Mouse (Mus musculus): ENCODE results near the gene Bcas2. TPM values are rescaled to one million over a fixed set of nuclear protein-coding genes. Genes with fewer than 3 reads are reported as not detected.
A peak's percentile ranks its signal among the peaks of the same experiment; 100 is the strongest.
"Not testable (repeated sequence)": the region's sequence is repeated elsewhere in the genome, so short reads cannot be mapped to it uniquely, and the experiment has no call there.

Gene Bcas2
- polyA plus RNA-seq, 1 experiment from 2014 or later = 247 TPM

DNA sequence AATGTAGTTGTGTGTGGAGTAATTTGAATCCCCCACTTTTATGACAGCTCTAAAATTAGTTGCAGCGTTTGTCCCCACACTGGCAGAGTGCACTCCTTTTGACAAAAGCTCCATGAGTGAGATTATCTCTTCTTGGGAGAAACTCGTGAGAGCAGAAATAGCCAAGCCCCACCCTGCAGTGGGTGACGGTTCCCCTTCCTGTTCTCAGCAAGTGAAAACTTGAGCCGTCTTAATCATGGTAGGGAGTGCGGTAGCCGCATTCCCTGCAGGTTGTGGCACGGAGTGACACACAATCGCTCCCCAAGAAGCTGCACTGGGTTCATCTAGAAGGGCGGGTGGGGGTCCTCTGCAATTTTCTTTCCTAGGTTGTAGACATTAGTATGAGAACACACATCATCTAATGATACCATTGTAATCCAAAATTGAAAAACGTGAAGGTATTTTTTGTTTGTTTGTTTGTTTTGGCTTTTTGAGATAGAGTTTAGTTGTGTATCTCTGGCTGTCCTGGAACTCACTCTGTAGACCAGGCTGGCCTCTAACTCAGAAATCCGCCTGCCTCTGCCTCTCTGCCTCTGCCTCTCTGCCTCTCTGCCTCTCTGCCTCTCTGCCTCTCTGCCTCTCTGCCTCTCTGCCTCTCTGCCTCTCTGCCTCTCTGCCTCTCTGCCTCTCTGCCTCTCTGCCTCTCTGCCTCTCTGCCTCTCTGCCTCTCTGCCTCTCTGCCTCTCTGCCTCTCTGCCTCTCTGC lies 31.2 kb upstream of the Bcas2 start:
- H3K36me3 ChIP-seq; H3K4me3 ChIP-seq; H3K4me2 ChIP-seq (replicated peaks); H3K27ac ChIP-seq (replicated peaks); ATAC-seq (replicated peaks); H3K4me1 ChIP-seq; H3K27me3 ChIP-seq; H3K9me3 ChIP-seq; H3K9ac ChIP-seq (replicated peaks): not testable (repeated sequence)
- WGBS = 75% methylated on average over 11 of the region's 11 CpGs

DNA sequence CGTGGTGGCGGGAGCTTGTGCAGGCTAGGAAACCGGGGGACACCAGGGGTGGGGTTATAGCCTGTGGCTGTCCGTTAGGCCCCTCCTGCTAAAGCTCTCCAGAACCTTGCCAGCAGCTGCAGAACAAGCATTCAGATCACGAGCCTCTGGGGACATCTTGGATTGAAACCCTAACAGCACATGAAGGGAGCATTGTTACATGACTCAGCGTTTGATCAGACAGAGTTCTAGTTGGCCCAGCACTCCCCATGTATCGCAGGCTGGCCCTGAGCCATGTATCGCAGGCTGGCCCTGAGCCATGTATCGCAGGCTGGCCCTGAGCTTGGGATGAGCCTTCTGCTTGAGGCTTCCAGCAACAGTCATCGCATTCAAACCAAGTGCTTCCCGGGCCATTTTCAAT lies 30.2 kb upstream of the Bcas2 start:
- Histone ChIP-seq H3K27ac (replicated peaks) (no peak overlapping the region), H3K4me1 (0 out of 2 replicates have a peak, but pooled peaks cover 2% of the 10 kb centered on the region), H3K4me3 (no peak overlapping the region), H3K9ac (replicated peaks) (no peak overlapping the region), H3K27me3 (no peaks in the 10 kb centered on the region), H3K36me3 (no peaks in the 10 kb centered on the region), H3K4me2 (replicated peaks) (no peak overlapping the region), H3K9me3 (no peaks in the 10 kb centered on the region)
- ATAC-seq (replicated peaks) = no peak
- WGBS = 77% methylated on average over 11 of the region's 11 CpGs

DNA sequence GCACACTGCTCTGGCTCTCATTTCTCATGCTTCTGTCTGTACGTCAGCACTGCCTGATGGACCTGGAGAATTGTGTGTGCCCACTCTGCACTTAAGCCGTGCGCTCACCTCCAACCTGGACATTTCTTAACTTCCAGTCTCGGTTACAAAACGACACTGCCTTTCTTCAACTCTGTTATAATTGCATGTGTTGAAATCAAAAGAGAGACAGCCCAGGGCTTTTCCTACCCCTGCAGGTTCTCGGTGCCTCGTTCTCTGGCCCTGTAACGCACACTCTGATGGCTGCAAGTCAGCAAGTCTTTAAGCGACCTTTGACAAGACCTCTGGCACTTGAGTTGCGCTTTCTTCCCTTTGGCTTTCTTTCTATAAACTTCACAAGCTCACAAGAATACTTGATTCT lies 29.1 kb upstream of the Bcas2 start:
- Histone ChIP-seq H3K9ac (replicated peaks) (no peak overlapping the region), H3K27me3 (no peaks in the 10 kb centered on the region), H3K4me1 (0 out of 2 replicates have a peak, but pooled peaks cover 11% of the 10 kb centered on the region), H3K4me2 (replicated peaks) (no peak overlapping the region), H3K27ac (replicated peaks) (no peak overlapping the region), H3K9me3 (no peaks in the 10 kb centered on the region), H3K36me3 (no peaks in the 10 kb centered on the region), H3K4me3 (no peak overlapping the region)
- 83% methylated on average over 10 of the region's 10 CpGs for whole genome bisulfite sequencing
- ATAC-seq (replicated peaks) = no peak

DNA sequence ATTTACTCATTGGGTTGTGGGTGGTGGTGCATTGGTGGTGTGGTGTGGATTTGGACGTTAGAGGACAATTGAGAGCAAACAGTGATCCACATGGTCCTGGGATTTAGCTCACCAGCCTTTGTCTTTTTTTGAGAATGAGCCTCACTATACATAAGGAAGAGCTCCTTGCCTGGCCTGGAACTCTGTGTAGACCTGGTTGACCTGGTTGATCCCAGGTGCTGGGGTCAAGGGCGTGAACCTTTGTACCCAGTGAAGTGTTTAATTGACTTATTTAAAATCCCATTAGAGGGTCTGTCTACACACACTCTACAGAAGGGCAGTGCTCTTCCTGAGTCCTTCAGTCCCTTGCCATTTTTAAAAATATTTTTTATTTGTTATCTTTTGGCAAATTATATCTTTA lies 26.1 kb upstream of the Bcas2 start:
- Histone ChIP-seq H3K9ac (replicated peaks) (no peak overlapping the region), H3K4me2 (replicated peaks) (no peak overlapping the region), H3K9me3 (no peaks in the 10 kb centered on the region), H3K27ac (replicated peaks) (no peak overlapping the region), H3K4me1 (0 out of 2 replicates have a peak, but pooled peaks cover 11% of the 10 kb centered on the region), H3K27me3 (no peaks in the 10 kb centered on the region), H3K36me3 (no peaks in the 10 kb centered on the region), H3K4me3 (no peak overlapping the region)
- ATAC-seq (replicated peaks) = no peak
- 74% methylated on average over 2 of the region's 2 CpGs for WGBS

DNA sequence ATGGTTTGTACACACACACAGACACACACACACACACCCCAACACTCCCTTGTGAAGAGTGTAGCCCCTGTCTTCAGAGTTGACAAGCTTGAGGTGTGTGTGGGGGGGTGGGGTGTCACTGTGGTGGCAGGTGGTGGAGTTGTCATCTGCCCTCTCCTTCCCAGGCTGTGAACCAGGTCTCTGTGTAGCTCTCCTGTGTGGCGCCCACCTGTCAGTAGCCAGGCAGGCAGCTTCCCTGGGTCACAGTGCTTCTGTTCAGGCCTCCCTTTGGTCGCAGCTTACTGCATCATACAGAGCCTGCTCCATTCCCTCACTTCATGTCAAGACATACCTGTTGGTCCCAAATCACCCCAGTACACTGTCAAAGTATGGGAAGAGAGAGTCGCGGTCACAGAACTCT lies 25.7 kb upstream of the Bcas2 start:
- H3K4me1 ChIP-seq = 0 out of 2 replicates have a peak, but pooled peaks cover 11% of the 10 kb centered on the region
- no peak for ATAC-seq (replicated peaks)
- no peaks in the 10 kb centered on the region for H3K27me3 ChIP-seq
- H3K9ac ChIP-seq (replicated peaks) = no peak overlapping the region
- no peak overlapping the region for H3K4me3 ChIP-seq
- H3K36me3 ChIP-seq = no peaks in the 10 kb centered on the region
- no peak overlapping the region for H3K4me2 ChIP-seq (replicated peaks)
- no peaks in the 10 kb centered on the region for H3K9me3 ChIP-seq
- no peak overlapping the region for H3K27ac ChIP-seq (replicated peaks)
- 75% methylated on average over 4 of the region's 4 CpGs for WGBS

DNA sequence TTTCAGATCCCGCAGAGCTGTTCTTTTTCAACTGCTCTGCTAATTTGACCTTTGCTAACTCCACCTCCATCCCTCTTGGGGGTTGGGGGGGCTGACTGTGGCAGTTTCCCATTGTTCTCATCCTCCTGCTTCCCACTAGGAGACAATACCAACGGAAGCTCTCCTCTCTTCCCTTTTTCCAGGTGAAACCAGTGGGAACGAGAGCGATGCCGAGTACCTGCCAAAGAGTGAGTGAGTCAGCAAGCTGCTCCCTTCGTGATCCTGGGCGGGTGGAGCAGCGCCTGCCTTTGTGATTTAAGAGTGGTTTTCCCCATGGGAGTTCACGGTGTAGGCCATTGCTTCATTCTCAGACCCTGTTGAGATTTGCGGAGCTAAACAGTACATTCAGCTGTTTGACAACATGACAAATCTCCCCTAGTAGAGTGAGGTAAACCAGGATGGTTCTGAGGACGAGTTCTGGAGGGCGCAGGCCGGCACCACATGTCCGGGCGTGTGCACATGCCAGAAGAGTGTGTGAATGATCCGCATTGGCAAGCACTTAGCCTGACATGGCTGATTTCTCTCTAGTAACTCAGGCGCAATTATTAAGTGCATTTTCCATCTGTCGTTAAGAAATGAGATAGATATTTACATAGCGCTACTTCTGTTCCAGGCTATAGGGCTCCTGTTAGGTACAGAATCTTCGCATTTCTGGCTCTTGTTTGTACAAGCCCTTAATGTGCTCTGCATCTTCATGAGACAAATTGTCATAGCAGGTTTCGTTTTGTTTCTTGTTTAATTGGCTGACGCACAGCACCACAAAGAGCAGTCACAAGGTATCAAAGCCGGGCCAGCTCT lies 24.9 kb upstream of the Bcas2 start:
- ATAC-seq (replicated peaks) = no peak
- no peak overlapping the region for H3K4me2 ChIP-seq (replicated peaks)

DNA sequence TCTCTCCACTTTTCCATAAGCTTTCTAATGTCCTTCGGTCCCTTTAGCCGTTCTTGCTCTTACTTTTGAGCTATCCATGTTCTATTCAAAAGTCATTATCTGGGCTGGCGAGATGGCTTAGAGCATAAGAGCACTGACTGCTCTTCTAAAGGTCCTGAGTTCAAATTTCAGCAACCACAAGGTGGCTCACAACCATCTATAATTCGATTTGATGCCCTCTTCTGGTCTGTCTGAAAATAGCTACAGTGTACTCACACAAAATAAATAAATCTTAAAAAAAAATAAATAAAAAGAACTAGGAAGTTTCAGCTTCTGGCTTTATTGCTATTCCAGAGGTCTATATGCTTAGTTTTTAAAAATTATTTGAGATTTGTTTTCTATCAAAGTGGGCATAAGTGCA lies 23.7 kb upstream of the Bcas2 start:
- Histone ChIP-seq H3K36me3 (no peaks in the 10 kb centered on the region), H3K4me2 (replicated peaks) (no peak overlapping the region), H3K9ac (replicated peaks) (no peak overlapping the region), H3K27me3 (no peaks in the 10 kb centered on the region), H3K9me3 (no peaks in the 10 kb centered on the region), H3K27ac (replicated peaks) (no peak overlapping the region), H3K4me3 (no peak overlapping the region), H3K4me1 (0 out of 2 replicates have a peak, but pooled peaks cover 11% of the 10 kb centered on the region)
- no peak for ATAC-seq (replicated peaks)
- WGBS = 86% methylated on average over 4 of the region's 4 CpGs

More for the DNA sequence above, 24.9 kb upstream of the Bcas2 start:
- Histone ChIP-seq H3K4me3 (no peak overlapping the region), H3K9me3 (no peaks in the 10 kb centered on the region), H3K27ac (replicated peaks) (no peak overlapping the region), H3K4me1 (0 out of 2 replicates have a peak, but pooled peaks cover 11% of the 10 kb centered on the region), H3K9ac (replicated peaks) (no peak overlapping the region), H3K36me3 (no peaks in the 10 kb centered on the region), H3K27me3 (no peaks in the 10 kb centered on the region)
- 53% methylated on average over 23 of the region's 23 CpGs for WGBS

DNA sequence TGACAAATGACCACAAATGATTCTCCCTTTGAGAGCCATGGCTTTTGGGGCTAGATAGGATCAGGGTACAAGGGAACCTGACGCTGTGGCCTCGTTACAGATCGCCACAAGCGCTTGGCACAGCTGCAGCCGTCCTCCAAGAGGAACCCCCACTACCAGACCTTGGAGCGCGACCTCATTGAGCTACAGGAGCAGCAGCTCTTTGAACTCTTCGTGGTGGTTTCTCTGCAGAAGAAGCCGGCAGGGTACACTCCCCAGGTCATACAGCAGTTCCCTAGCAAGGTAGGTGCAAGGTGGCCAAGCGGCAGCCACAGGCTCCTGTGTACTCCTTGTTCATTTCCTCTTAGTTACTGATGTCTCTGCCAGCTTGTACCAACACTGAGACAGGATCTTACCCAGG lies 22.5 kb upstream of the Bcas2 start:
- WGBS = 90% methylated on average over 10 of the region's 10 CpGs

DNA sequence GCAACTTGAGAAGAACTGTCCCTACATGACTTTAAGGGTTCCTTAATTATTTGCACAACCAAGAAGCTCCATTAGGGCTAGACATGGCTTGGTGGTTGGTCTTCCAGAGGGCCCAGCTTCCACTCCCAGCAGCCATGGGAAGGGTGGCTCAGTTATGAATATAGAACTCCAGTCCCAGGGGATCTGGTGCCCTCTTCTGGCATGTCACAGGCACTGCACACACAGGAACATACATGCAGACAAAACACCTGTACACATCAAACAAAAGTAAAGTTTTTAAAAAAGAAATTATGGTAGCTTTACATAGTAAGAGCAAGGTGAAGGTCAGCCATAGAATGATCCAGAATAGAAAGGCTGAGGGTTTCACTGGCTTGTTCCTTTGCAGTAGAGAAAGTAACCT lies 17.7 kb upstream of the Bcas2 start:
- no peak for ATAC-seq (replicated peaks)
- Histone ChIP-seq H3K4me1 (no peaks in the 10 kb centered on the region), H3K27me3 (no peaks in the 10 kb centered on the region), H3K36me3 (no peaks in the 10 kb centered on the region), H3K4me2 (replicated peaks) (no peak overlapping the region), H3K9ac (replicated peaks) (no peak overlapping the region), H3K4me3 (no peak overlapping the region), H3K9me3 (no peaks in the 10 kb centered on the region), H3K27ac (replicated peaks) (no peak overlapping the region)

More for the DNA sequence above, 22.5 kb upstream of the Bcas2 start:
- no peaks in the 10 kb centered on the region for H3K36me3 ChIP-seq
- ATAC-seq (replicated peaks) = no peak
- H3K4me2 ChIP-seq (replicated peaks) = no peak overlapping the region
- no peaks in the 10 kb centered on the region for H3K9me3 ChIP-seq
- H3K27me3 ChIP-seq = no peaks in the 10 kb centered on the region
- H3K9ac ChIP-seq (replicated peaks) = no peak overlapping the region
- H3K4me3 ChIP-seq = no peak overlapping the region
- H3K27ac ChIP-seq (replicated peaks) = no peak overlapping the region
- 0 out of 2 replicates have a peak, but pooled peaks cover 11% of the 10 kb centered on the region for H3K4me1 ChIP-seq

DNA sequence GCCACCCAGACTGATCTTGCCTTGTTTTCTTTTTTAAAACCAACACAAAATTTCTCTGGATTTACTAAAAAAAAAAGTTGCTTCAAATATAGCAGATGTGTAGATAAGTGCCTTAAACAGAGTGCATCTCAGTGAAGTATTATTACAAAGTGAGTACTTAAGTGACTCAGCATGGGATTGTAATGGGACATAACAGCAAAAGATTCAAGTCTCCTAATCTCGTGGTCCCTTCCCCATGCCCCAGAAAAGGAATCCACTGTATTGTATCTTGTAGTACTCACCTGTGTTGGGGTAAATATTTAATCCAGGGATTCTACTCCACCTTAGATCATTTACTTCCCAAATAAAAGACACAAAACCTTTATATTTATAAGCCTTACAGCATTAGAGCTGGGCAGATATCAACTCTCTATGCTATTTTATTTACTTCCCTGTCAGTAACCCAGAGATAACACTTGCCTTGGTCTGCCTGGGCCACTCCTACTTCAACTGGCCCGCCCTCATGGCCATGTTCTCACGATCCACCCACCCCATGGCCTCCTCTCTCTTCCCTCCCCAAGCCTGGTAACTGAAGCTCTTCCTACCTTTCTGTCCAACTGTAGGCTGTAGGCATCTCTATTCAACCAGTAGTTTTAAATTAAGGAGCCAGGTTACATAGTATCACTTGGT lies 12.1 kb upstream of the Bcas2 start:
- ATAC-seq (replicated peaks) = no peak

DNA sequence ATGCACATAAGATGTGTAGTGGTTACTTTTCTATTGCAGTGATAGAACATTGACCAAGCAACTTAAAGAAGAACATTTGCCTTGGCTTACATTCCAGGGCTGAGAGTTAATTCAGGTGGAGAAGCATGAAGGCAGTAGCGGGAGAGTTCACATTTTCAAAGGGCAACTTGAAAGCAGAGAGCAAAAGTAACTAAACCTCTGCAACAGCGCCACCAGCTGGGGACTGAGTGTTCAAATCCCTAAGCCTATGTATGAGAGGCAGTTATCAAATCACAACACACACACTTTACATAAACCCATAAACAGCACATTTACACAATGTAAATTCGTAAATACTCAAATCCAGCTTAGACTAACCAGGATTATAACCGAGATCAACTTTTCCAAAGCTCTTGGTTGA lies 1.7 kb upstream of the Bcas2 start:
- peaks cover 20% of the 10 kb centered on the region for H3K4me1 ChIP-seq
- no peak overlapping the region for H3K27ac ChIP-seq (replicated peaks)
- no peaks in the 10 kb centered on the region for H3K9me3 ChIP-seq
- no peak overlapping the region for H3K4me2 ChIP-seq (replicated peaks)
- no peaks in the 10 kb centered on the region for H3K27me3 ChIP-seq
- no peak overlapping the region for H3K9ac ChIP-seq (replicated peaks)
- peaks cover 9% of the 10 kb centered on the region for H3K36me3 ChIP-seq
- no peak overlapping the region for H3K4me3 ChIP-seq
- no peak for ATAC-seq (replicated peaks)
- WGBS = 16% methylated on average over 4 of the region's 4 CpGs

More for the DNA sequence above, 12.1 kb upstream of the Bcas2 start:
- H3K4me1 ChIP-seq = no peaks in the 10 kb centered on the region
- H3K27ac ChIP-seq (replicated peaks) = no peak overlapping the region
- no peaks in the 10 kb centered on the region for H3K9me3 ChIP-seq
- H3K4me3 ChIP-seq = no peak overlapping the region
- H3K9ac ChIP-seq (replicated peaks) = no peak overlapping the region
- 71% methylated on average over 3 of the region's 3 CpGs for WGBS
- H3K27me3 ChIP-seq = no peaks in the 10 kb centered on the region
- no peak overlapping the region for H3K4me2 ChIP-seq (replicated peaks)
- H3K36me3 ChIP-seq = no peaks in the 10 kb centered on the region

DNA sequence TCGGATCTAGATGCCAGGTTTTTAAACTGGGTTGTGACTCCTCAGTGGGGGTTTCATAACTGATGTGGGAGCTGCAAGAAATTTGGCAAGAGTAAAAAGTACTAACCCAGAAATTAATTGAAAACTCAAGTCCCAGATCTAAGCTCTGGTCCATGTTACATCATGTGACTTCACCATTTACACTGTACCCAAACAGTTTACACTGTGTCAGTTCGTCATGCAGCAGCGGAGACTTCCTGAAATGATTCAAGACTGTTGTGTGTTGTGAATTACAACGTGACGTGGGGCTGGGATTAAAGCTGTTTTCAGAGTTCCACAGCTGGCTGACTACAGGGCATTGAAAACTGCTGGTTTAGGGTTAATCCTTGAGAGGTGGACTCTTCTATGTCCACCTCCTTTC lies 1.2 kb downstream of the Bcas2 start:
- Histone ChIP-seq H3K4me2 (replicated peaks) (peak overlapping the region; percentile 77), H3K36me3 (peaks cover 32% of the 10 kb centered on the region), H3K9ac (replicated peaks) (peak overlapping the region; percentile 82), H3K27me3 (no peaks in the 10 kb centered on the region), H3K9me3 (no peaks in the 10 kb centered on the region), H3K4me3 (peak overlapping the region; percentile 68), H3K4me1 (peaks cover 20% of the 10 kb centered on the region), H3K27ac (replicated peaks) (no peak overlapping the region)
- no peak for ATAC-seq (replicated peaks)
- 44% methylated on average over 5 of the region's 5 CpGs for WGBS

All from forebrain, embryonic 15.5 days (tissue).